Mouse (Mus musculus) heart, postnatal 14 days (tissue): ENCODE measurements around the gene Stn1. TPM values are rescaled to one million over a fixed set of nuclear protein-coding genes. Genes with fewer than 3 reads are reported as not detected.

Experiments
- DNase-seq, 2 experiments: peaks; one replicate each; pipeline ENCODE4 v3.0.0; 2021 to 2022
- intact Hi-C: fragments of 180-260 bp; cut with DNase I; formaldehyde crosslinking; loops from one replicate; pipeline ENCODE4 v1.15.1; 2025
- total RNA-seq, 2 experiments: library from RNA; stranded (reverse); gene quantifications; 2 replicates each; pipeline ENCODE4 v1.2.3; 2021

Stn1 gene
- total RNA-seq, 2 experiments from 2014 or later = 17.3 to 17.8 TPM

DNA sequence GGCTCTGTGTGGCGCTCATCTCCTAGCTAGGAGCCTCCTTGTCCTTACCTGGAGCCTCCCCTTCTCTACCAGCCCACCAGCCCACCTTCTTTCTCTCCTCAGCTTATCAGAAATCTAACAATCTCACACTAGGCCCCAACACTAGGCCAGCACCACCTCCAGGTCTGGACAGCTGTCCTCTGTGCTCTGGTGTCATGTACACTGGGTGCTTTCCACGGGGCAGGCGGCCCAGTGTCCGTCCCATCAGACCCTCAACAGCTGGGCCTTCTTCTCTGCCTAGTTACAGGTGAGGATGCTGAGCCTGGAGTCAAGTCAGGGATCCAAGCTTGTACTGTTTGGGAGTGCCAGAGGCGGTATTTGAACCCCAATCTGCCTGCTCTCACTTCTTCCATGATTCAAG lies 78.1 kb downstream of the Stn1 start:
- no peak for DNase-seq
- intact Hi-C loops = no loop called here

- DNase-seq = no peak
Measured at GRCm38 (mm10) chr19:47458504-47459161, 78.7 kb downstream of the Stn1 start.

GRCm38 (mm10) chr19:47457711-47458503 lies 79.4 kb downstream of the Stn1 start:
- intact Hi-C loops = no loop called here
- DNase-seq = peak; percentile 54 to 62

More at GRCm38 (mm10) chr19:47458504-47459161, 78.7 kb downstream of the Stn1 start:
- intact Hi-C loops = no loop called here

DNA sequence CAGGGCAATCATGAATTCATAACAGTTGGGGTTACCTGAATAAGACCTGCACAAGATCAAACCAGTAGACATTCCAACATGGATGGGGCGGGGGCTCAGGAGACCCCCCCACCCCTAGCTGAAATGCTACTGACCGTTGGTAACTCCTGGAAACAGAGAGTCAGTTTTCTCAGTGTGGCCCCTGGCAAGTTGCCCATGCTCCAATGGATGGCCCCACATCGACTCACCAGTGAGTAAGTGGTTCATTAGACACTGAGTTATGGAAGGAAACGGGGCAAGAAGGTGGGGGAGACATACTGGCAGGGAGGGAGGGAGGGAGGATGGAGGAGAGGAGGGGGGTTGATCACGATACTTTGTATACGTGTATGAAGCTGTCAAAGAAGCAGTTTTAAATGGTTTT lies 81.3 kb downstream of the Stn1 start:
- no peak for DNase-seq
- intact Hi-C loops = no loop called here

DNA sequence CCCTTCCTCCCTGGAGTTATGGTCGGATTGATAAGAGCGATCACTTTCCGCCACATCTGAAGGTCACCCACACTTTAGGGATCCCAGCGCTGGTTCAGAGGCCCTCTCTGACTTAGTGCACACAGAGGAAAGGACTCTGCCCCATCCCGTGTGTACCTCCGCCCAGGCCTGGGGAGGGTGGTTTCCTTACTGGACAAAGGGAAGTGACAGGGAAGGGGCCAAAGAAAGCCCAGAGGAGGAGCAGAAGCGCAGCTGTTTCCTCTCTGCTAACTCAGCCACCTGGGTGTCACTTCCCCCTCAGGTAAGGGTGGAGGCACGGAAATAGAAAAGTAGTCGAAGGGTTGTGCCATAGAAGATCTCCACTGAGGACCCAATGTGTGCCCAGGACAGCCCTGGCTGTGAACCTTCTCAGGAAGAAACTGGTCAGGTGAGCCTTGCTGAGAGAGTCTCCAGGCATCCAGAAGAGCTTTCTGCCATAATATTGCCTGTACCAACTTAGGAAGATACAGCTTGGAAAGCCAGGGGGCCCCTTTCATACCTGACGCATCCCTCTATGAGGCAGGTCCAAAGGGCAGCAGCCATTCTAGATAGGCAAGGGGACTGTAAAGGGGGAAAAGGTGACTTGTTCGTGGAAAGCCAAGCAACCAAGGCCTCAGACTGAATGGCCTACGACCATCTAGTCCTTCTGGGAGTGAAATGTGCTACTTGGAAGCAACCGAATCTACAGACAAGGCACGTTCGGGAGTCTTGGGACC lies 82.1 kb downstream of the Stn1 start:
- intact Hi-C loops = no loop called here

DNA sequence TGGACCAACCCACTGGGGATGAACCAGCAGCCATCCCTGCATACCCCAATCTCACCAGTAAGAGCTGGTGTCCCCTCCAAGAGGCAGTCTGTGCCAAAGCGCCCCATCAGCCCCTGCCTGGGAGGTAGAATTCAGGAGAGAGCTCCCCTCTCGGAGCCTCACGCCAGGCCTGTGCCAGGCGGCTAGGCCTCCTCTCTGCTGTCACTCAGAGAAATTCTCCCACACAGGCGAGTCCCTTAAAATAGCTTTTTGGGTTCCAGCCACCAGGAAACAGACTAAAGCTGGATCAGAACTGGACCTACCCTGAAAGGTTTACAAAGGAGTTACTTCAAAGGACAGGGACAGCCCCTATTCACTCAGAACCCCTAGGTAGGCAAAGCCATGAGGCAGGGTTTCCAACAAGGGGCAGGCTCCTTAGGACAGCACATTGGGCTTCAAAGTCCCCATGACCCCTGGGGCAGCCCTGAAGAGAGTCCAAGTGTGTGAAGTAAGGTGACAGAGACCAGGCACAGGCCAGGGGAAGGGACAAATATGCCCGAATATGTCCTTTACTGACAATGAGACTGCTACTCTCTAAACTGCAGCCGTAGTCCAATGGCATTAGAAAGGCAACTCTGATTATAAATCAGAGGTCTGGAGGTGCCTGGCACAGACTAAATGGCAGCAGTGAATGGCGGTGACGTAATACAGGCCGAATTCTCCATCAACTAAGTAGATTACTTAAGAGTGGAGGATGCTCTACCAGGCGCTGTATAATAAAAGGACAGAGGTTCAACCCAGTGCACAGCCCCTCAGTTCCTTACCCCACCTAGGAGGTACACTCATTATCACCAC lies 82.9 kb downstream of the Stn1 start:
- intact Hi-C loops = no loop called here
- peak; percentile 54 to 73 for DNase-seq

More for the DNA sequence above, 82.1 kb downstream of the Stn1 start:
- DNase-seq = peak in 1 of 2 experiments; percentile 53

- no peak for DNase-seq
- intact Hi-C loops = no loop called here
Measured at GRCm38 (mm10) chr19:47453352-47453751, 84.0 kb downstream of the Stn1 start.

DNA sequence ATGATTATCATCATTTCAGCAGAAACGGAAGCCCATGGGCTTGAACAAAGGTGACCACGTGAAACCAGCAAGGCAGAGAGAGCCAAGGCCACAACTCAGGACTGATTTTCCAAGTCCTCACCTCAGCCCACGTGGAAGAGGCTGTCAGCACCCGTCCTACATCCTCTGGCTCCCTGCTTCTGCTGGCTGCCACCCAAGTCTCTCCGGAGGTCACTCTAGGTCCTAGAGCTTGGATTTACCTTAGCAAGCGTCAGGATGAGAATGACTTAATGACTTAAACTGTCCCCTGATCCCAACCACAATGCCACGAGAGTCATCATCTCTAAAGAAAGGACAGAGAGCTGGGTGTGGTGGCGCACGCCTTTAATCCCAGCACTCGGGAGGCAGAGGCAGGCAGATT lies 84.6 kb downstream of the Stn1 start:
- peak; percentile 81 to 82 for DNase-seq
- intact Hi-C loops = no loop called here

DNA sequence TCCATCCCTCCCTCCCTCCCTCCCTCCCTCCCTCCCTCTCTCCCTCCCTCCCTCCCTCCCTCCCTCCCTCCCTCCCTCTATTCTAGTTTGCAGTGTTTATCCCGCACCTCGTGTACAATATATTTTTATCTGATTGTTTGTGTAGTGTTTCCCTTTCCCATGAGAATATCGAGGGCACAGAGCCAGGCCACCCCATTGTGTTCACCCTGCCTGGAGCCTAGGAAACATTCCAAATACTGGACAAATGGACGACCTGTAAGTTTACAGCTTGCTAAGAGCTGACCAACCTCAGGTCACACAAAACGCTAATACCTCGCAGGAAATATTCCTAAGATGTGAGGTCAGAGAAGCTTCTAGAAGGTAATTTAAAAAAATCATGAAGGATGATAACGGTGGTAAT lies 85.1 kb downstream of the Stn1 start:
- intact Hi-C loops = no loop called here
- peak; percentile 69 to 70 for DNase-seq

DNA sequence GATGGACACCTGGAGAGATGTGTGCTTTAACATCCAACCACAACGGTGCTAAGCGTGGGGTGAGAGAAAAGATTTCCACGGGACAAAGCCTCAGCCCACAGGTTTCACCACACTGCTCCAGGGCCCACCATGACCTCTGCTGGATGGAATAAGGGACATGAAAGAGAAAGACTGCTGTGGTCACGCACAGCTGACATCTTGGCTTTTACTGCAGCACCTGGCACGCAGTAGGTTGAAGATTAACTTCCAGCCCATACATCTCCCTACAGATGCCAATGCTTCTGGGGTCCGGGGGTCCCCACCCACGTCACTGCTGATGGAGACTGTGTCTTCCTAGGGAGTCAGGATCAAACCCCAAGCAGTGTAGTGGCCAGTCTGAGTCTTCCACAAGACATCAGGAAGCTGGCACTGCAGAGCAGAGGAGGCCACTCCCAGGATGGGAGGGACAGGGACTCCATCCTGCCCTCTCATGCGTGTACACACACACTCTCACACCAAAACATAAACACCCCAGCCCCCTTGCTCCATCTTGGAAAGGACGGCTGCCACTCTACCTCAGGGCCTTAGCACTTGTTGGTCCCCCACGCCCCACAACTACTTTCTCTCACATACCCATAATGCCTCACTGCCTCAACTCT lies 85.7 kb downstream of the Stn1 start:
- DNase-seq = no peak
- intact Hi-C loops = no loop called here

Other genes with a start within 250 kb of the Stn1 start
- 10 to 100 TPM; 75.2 to 75.9 TPM for gene Sh3pxd2a, start 73.1 kb downstream of the Stn1 start, total RNA-seq
- gene Slk, start 42.2 kb upstream of the Stn1 start, total RNA-seq = 100 to 1,000 TPM; 103 TPM
- gene Col17a1, start 154.6 kb upstream of the Stn1 start, total RNA-seq = under 1 TPM; 0.10 to 0.14 TPM
- 10 to 100 TPM; 60.7 to 66.1 TPM for gene Sfr1, start 194.2 kb upstream of the Stn1 start, total RNA-seq